Mouse (Mus musculus): Measurements from ENCODE around the gene Slc22a2.

DNA sequence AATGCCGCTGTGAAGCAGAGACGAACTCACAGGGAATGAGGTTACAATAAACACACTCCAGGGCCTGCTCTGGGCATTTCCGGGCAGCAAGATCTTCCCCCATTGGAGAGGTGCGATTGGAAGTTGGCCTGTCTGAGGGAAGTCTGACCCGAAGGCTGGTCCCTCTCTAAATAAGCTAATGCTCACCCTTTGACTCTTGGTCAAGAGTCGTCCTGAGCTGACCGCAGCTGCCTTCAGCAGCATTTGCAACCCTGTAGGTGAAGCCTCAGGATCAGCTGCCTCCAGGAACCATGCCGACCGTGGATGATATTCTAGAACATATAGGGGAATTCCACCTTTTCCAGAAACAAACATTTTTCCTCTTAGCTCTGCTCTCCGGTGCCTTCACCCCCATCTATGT, at the start of gene Slc22a2:
- no peak for TF ChIP-seq TAL1 (IDR thresholded peaks at IDR 0.05; ENCODE audit: low read length)
- no peak for TF ChIP-seq GATA1 (IDR thresholded peaks at IDR 0.05; ENCODE audit: low read length)

Measured in erythroblast, embryonic 14.5 days (primary cell).